Mouse (Mus musculus) heart, postnatal 10 days (tissue): ENCODE measurements around the gene Macrod1. TPM values are rescaled to one million over a fixed set of nuclear protein-coding genes. Genes with fewer than 3 reads are reported as not detected.

Source experiments
- total RNA-seq, 2 experiments: library from RNA; stranded (reverse); gene quantifications; 2 replicates each; pipeline ENCODE4 v1.2.3; 2021

Macrod1 gene
- total RNA-seq, 2 experiments from 2014 or later: 168 to 172 TPM

Other genes starting within 250 kb of the Macrod1 start
- gene Rps6ka4, start 216.2 kb upstream of the Macrod1 start, total RNA-seq: 10 to 100 TPM; 22.7 to 25.9 TPM
- gene Ccdc88b, start 198.6 kb upstream of the Macrod1 start, total RNA-seq: 1 to 10 TPM in 1 of 2 experiments, under 1 TPM in 1; 0.69 to 1.2 TPM
- gene Trmt112, start 147.1 kb upstream of the Macrod1 start, total RNA-seq: 10 to 100 TPM; 26.2 to 34.2 TPM
- 100 to 1,000 TPM; 455 to 461 TPM for gene Prdx5, start 146.7 kb upstream of the Macrod1 start, total RNA-seq
- gene Esrra, start 135.0 kb upstream of the Macrod1 start, total RNA-seq: 100 to 1,000 TPM; 122 to 125 TPM
- not detected for gene Catsperz, start 131.4 kb upstream of the Macrod1 start, total RNA-seq
- gene Kcnk4, start 122.3 kb upstream of the Macrod1 start, total RNA-seq: under 1 TPM in 1 of 2 experiments, not detected in 1; 0.27 TPM
- gene Bad, start 114.9 kb upstream of the Macrod1 start, total RNA-seq: 10 to 100 TPM; 30.8 to 34.1 TPM
- 10 to 100 TPM; 28.8 to 32.4 TPM for gene Gpr137, start 114.3 kb upstream of the Macrod1 start, total RNA-seq
- 100 to 1,000 TPM; 168 to 180 TPM for gene Ppp1r14b, start 81.8 kb upstream of the Macrod1 start, total RNA-seq
- gene Plcb3, start 80.3 kb upstream of the Macrod1 start, total RNA-seq: 10 to 100 TPM; 18.1 to 19.3 TPM
- gene Fkbp2, start 76.3 kb upstream of the Macrod1 start, total RNA-seq: 10 to 100 TPM; 14.7 to 19.0 TPM
- 100 to 1,000 TPM; 284 to 285 TPM for gene Vegfb, start 69.2 kb upstream of the Macrod1 start, total RNA-seq
- gene Dnajc4, start 64.2 kb upstream of the Macrod1 start, total RNA-seq: 10 to 100 TPM; 59.4 to 62.4 TPM
- 10 to 100 TPM; 27.3 to 29.7 TPM for gene Nudt22, start 60.7 kb upstream of the Macrod1 start, total RNA-seq
- gene Trpt1, start 60.7 kb upstream of the Macrod1 start, total RNA-seq: 10 to 100 TPM; 21.2 to 21.9 TPM
- gene Fermt3, start 37.3 kb upstream of the Macrod1 start, total RNA-seq: 1 to 10 TPM; 5.2 to 6.6 TPM
- gene Stip1, start 16.8 kb upstream of the Macrod1 start, total RNA-seq: 100 to 1,000 TPM; 104 to 117 TPM
- 1 to 10 TPM; 1.2 to 1.3 TPM for gene Flrt1, start 48.9 kb downstream of the Macrod1 start, total RNA-seq
- gene Otub1, start 149.5 kb downstream of the Macrod1 start, total RNA-seq: 100 to 1,000 TPM; 102 to 104 TPM
- 100 to 1,000 TPM; 661 to 717 TPM for gene Cox8a, start 160.8 kb downstream of the Macrod1 start, total RNA-seq
- gene Naa40, start 184.4 kb downstream of the Macrod1 start, total RNA-seq: 10 to 100 TPM; 25.5 to 28.7 TPM
- gene Rcor2, start 210.5 kb downstream of the Macrod1 start, total RNA-seq: 10 to 100 TPM; 12.9 to 26.0 TPM